Mouse (Mus musculus) lung, embryonic 16.5 days (tissue): ENCODE results near the gene Clcc1. TPM values are rescaled to one million over a fixed set of nuclear protein-coding genes. Genes with fewer than 3 reads are reported as not detected.

Experiments used
- ATAC-seq: fragments of 200-750 bp; cut with Nextera tagmentation; 2 replicates; pipeline ENCODE4 v1.8.0; 2017; ENCODE audit warnings: low read depth, mild to moderate bottlenecking, moderate library complexity
- H3K27ac ChIP-seq: fragments of 300-500 bp; sonication (generic); 2 replicates; pipeline ENCODE4 v1.5.1; 2014; ENCODE audit warnings: mild to moderate bottlenecking, control low read depth, low read length
- H3K27me3 ChIP-seq: fragments of 300-500 bp; sonication (generic); 2 replicates; pipeline ENCODE4 v1.6.1; 2014; ENCODE audit warnings: low read depth, low read length, mixed read lengths; ENCODE audit not compliant: control insufficient read depth, insufficient read depth
- H3K36me3 ChIP-seq: fragments of 300-500 bp; sonication (generic); 2 replicates; pipeline ENCODE4 v1.6.1; 2014; ENCODE audit warnings: low read length; ENCODE audit not compliant: control insufficient read depth, insufficient read depth
- H3K4me1 ChIP-seq: fragments of 300-500 bp; sonication (generic); replicated peaks from 2 replicates; pipeline ENCODE4 v1.6.1; 2014; ENCODE audit warnings: low read length, mixed read lengths; ENCODE audit not compliant: control insufficient read depth, insufficient read depth
- H3K4me2 ChIP-seq: fragments of 300-500 bp; sonication (generic); 2 replicates; pipeline ENCODE4 v1.6.1; 2014; ENCODE audit warnings: low read depth, low read length, control low read depth
- H3K4me3 ChIP-seq: fragments of 300-500 bp; sonication (generic); 2 replicates; pipeline ENCODE4 v1.5.1; 2014; ENCODE audit warnings: mild to moderate bottlenecking, low read length, control low read depth
- H3K9ac ChIP-seq: fragments of 300-500 bp; sonication (generic); 2 replicates; pipeline ENCODE4 v1.6.1; 2014; ENCODE audit warnings: low read length, control low read depth
- H3K9me3 ChIP-seq: fragments of 300-500 bp; sonication (generic); 2 replicates; pipeline ENCODE4 v1.6.1; 2016; ENCODE audit warnings: low read length; ENCODE audit not compliant: control insufficient read depth
- WGBS: fragments of 180-500 bp; shearing (Covaris S2); extraction: QIAGEN DNeasy Blood & Tissue Kit; methylation state at CpG from one replicate; pipeline ENCODE4 v1.1.7; 2014; 5-methylcytosine and 5-hydroxymethylcytosine counted together
- polyA plus RNA-seq: library from polyadenylated mRNA; unstranded; fragments of >200 nt; fragmentation: Nextera tagmentation; extraction: Ambion mirVana; gene quantifications from 2 replicates; pipeline ENCODE4 v1.2.1, GENCODE M21; 2015

The Clcc1 gene
- polyA plus RNA-seq, 1 experiment from 2014 or later: 91.7 TPM

DNA sequence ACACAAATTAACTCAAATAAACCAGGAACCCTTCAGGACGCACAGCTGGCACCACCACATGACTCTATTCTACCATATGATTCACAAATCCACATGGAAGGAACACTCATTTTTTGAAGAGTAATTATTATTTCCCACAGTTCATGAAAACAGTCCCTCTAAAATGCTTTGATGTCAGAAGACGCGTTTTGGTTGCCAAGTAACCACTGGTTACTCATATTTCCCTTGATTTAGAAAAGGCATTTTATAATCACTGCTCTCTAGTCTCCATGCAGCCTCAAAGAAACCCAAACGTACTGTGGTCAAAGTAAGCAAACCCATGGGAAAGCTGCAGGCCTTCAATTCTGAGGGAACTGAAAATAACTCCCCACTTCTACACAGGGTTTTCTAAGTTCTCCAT, 36.3 kb downstream of the Clcc1 start:
- WGBS: 61% methylated on average over 4 of the region's 4 CpGs
- Histone ChIP-seq H3K9me3 (no peaks in the 10 kb centered on the region), H3K9ac (no peak overlapping the region), H3K4me1 (no peaks in the 10 kb centered on the region), H3K4me3 (no peak overlapping the region), H3K27me3 (no peaks in the 10 kb centered on the region), H3K27ac (no peak overlapping the region), H3K4me2 (no peak overlapping the region), H3K36me3 (peaks cover 16% of the 10 kb centered on the region)
- peak; percentile 41; the same call in 1 of the 2 replicates for ATAC-seq

DNA sequence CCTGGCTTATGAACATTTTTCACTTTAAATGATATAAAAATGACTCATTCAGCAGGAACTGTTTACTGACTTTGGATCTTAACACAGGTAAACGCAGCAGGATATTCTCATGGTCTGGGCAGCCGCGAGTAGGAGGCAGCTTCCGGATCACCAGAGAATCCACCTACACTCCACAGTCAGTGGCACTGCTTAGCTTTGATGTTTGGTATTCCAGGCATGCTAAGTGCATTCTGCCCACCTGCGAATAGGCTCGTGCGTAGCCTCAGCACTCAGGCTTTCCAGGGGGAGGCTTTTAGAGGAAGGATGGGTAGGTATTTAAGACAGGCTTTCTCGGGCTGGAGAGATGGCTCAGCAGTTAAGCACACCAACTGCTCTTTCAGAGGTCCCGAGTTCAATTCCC, 40.6 kb downstream of the Clcc1 start:
- peak overlapping the region; percentile 5; the same call in 1 of the 2 replicates for H3K27ac ChIP-seq
- WGBS: 54% methylated on average over 9 of the region's 9 CpGs
- peaks cover 18% of the 10 kb centered on the region for H3K36me3 ChIP-seq
- H3K4me2 ChIP-seq: no peak overlapping the region
- no peak overlapping the region for H3K9ac ChIP-seq
- H3K27me3 ChIP-seq: no peaks in the 10 kb centered on the region
- no peak overlapping the region for H3K4me3 ChIP-seq
- H3K4me1 ChIP-seq: no peaks in the 10 kb centered on the region
- peak; percentile 93 for ATAC-seq
- H3K9me3 ChIP-seq: no peaks in the 10 kb centered on the region

DNA sequence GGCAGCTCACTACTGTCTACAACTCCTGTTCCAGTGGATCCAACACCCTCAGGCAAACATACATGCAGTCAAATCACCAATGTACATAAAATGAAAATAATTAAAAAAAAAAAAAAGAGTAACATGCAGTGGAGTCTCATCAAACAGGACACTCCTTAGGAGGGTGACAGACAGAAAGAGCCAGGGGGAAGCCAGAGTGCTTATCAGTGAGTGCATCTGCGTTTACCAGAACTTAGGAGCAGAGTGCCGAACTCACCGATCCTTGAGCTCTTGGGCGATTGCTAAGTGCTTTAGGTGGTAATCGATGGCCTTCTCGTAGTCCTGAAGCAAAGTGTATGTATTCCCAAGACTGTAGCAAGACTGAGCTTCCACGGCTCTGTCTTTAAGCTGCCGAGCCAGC, 44.9 kb downstream of the Clcc1 start:
- H3K9me3 ChIP-seq: no peaks in the 10 kb centered on the region
- H3K4me2 ChIP-seq: no peak overlapping the region
- H3K4me3 ChIP-seq: no peak overlapping the region
- H3K9ac ChIP-seq: no peak overlapping the region
- no peaks in the 10 kb centered on the region for H3K27me3 ChIP-seq
- no peaks in the 10 kb centered on the region for H3K4me1 ChIP-seq
- WGBS: 88% methylated on average over 8 of the region's 8 CpGs
- no peak overlapping the region for H3K27ac ChIP-seq
- no peak for ATAC-seq
- H3K36me3 ChIP-seq: peaks cover 33% of the 10 kb centered on the region

DNA sequence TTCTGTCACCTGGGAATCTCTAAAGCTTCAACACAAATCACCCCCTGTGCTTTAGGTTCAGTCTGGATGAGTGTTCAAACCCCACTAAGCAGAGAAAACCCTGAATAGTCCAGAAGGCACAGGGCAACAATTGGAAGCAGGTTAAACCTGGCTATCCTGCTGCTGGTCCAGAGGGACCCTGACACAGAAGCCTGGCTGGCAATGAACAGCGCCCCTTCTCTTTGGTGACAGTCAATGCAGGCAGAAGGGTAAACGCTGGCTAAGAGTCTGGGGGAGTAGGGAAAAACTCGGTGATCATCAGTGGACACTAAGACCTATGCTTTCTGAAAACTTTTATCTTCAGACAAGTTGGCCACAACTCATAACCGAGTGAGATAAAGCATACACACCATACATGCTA, 46.1 kb downstream of the Clcc1 start:
- Histone ChIP-seq H3K9me3 (no peaks in the 10 kb centered on the region), H3K27ac (no peak overlapping the region), H3K9ac (no peak overlapping the region), H3K4me1 (no peaks in the 10 kb centered on the region), H3K36me3 (peaks cover 29% of the 10 kb centered on the region), H3K4me2 (no peak overlapping the region), H3K27me3 (no peaks in the 10 kb centered on the region), H3K4me3 (no peak overlapping the region)
- ATAC-seq: no peak
- 86% methylated on average over 4 of the region's 4 CpGs for WGBS

DNA sequence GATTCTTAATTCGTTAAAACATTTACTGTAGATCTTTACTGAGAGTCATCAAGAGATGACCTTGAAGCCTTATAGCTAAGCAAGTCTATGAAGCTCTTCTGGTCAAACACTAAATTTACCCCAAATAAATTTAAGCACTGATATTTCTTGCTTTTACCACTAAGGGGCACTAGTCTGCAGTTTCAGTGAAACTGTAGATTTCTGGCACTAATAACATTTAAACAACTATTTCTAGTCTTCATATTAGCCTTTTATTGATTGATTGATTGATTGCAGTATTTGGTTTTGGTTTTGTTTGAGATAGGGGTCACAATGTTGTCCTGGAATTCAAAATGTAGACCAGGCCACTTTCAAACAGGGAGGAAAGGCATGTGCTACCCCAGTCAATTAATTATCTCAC, 47.5 kb downstream of the Clcc1 start:
- H3K9me3 ChIP-seq: no peaks in the 10 kb centered on the region
- no peak overlapping the region for H3K27ac ChIP-seq
- H3K4me3 ChIP-seq: no peak overlapping the region
- ATAC-seq: no peak
- H3K4me2 ChIP-seq: no peak overlapping the region
- peaks cover 24% of the 10 kb centered on the region for H3K36me3 ChIP-seq
- H3K9ac ChIP-seq: no peak overlapping the region
- H3K4me1 ChIP-seq: no peaks in the 10 kb centered on the region
- 78% methylated on average over 1 of the region's 1 CpGs for WGBS
- no peaks in the 10 kb centered on the region for H3K27me3 ChIP-seq

DNA sequence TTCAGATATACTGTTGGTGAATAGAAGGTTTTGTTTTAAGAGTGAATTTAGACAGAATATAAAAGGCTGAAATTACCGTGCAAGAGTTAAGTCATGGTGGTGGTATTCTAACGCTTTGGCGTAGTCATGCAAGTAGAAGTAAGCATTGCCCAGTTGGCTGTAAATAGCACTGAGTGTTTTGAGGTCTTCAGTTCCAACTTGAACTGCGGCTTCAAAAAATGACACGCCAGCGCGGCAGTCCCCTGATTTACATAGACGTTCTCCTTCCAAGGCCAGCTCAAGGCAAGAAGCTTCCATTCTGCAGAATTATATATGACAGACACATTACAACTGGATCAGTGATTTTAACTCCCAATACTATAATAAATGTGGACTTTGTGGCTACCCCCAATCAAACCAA, 49.1 kb downstream of the Clcc1 start:
- ATAC-seq: no peak
- Histone ChIP-seq H3K9ac (no peak overlapping the region), H3K4me1 (no peaks in the 10 kb centered on the region), H3K9me3 (no peaks in the 10 kb centered on the region), H3K27me3 (no peaks in the 10 kb centered on the region), H3K27ac (no peak overlapping the region), H3K4me3 (no peak overlapping the region), H3K4me2 (no peak overlapping the region), H3K36me3 (peaks cover 24% of the 10 kb centered on the region)
- WGBS: 93% methylated on average over 8 of the region's 8 CpGs

DNA sequence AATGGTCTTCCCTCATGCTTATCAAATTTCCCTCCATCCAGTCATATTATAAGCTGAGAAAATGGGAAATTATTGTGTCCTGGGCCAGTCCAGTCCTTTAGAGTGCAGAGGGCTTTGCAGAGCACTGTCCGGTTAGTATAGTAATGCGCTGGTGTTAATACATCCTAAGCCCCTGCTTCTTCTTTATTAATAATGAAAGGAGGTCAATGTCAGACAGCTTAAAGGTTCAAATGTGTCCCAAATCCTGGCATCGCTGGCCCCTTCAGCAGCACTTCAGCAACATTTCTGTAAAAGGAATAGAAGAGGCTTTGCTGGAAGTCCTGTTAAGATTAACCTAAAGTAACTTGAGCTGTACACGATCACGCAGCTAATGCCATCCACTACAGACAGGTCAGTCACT, 57.6 kb downstream of the Clcc1 start:
- Histone ChIP-seq H3K27me3 (no peaks in the 10 kb centered on the region; the same call in 1 of the 2 replicates), H3K9me3 (no peaks in the 10 kb centered on the region), H3K4me3 (no peak overlapping the region), H3K4me1 (peaks cover 2% of the 10 kb centered on the region; the same call in 1 of the 2 replicates), H3K36me3 (no peaks in the 10 kb centered on the region), H3K9ac (no peak overlapping the region), H3K27ac (no peak overlapping the region), H3K4me2 (no peak overlapping the region)
- WGBS: 88% methylated on average over 5 of the region's 5 CpGs
- no peak for ATAC-seq

DNA sequence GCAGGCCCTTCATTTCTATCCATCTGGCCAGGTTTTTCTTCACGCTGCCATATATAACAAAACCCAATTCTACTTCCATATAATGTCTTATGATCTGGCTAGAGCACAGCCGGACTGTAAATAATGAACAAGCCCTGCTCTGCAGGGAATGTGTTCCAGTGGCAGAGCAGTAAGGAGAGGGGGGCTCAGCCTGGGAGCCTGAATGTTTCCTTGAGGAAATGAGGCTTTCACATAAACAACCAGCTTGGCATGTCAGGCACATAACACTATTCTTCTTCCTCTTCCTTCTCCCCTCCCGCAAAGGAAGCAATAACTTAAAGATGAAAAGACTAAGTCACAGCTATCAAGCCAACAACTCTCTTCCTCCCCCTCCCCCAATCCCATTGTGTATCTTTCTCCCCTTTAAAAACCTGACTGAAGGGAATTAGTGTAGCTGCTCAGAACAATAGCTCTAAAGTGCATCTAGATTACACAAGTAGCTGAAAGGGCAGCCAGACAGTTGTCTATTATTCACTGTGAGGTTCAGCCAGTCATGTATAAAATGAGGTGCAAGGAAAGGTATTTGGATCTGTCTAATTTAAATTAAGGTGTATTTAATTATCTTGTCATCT, 59.5 kb downstream of the Clcc1 start:
- no peaks in the 10 kb centered on the region for H3K36me3 ChIP-seq
- no peak overlapping the region for H3K4me3 ChIP-seq
- no peaks in the 10 kb centered on the region for H3K9me3 ChIP-seq
- no peak overlapping the region for H3K9ac ChIP-seq
- no peak overlapping the region for H3K27ac ChIP-seq
- 28% methylated on average over 3 of the region's 3 CpGs for WGBS
- no peaks in the 10 kb centered on the region; the same call in 1 of the 2 replicates for H3K27me3 ChIP-seq
- H3K4me2 ChIP-seq: no peak overlapping the region
- peak; percentile 80 for ATAC-seq
- H3K4me1 ChIP-seq: peaks cover 2% of the 10 kb centered on the region; the same call in 1 of the 2 replicates

DNA sequence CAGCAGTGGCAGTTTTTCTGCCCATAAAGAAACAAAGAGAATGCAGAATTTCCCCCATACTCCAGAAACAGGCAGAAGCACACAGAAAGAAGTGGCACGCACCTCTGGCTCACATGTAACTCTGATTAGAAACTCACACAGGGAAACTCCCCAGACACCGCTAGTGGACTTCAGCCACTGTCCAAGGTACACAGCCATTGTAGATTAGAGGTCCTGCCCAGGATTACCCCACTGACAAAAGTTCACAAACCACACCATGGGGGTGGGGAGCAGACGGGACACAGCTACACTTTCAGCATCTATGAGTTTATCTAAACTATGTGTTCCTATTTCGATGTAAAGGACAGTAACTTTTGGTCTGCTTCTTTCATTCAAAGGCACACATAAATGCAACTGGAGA, 61.1 kb downstream of the Clcc1 start:
- Histone ChIP-seq H3K27me3 (no peaks in the 10 kb centered on the region; the same call in 1 of the 2 replicates), H3K27ac (no peak overlapping the region), H3K4me2 (no peak overlapping the region), H3K4me1 (peaks cover 7% of the 10 kb centered on the region), H3K9me3 (no peaks in the 10 kb centered on the region), H3K36me3 (no peaks in the 10 kb centered on the region), H3K9ac (no peak overlapping the region), H3K4me3 (no peak overlapping the region)
- 89% methylated on average over 4 of the region's 4 CpGs for WGBS
- no peak for ATAC-seq
